Mouse (Mus musculus) lung, postnatal 4 days (tissue): Measurements from ENCODE around the gene Myh7.
"Not testable (repeated sequence)": the region's sequence is repeated elsewhere in the genome, so short reads cannot be mapped to it uniquely, and the experiment has no call there.

Experiments
- DNase-seq, 2 experiments: peaks; one replicate each; pipeline ENCODE4 v3.0.0; 2021

The Myh7 gene

GRCm38 (mm10) chr14:54967874-54968273, 26.6 kb downstream of the Myh7 start:
- no peak for DNase-seq

- no peak for DNase-seq
These were observed 28.0 kb downstream of the Myh7 start, which contains the start of gene Myh6 for GRCm38 (mm10) chr14:54966320-54966977. Gene Myh6 (minus strand): TSS chr14:54966927.

- no peak for DNase-seq
These were observed 28.8 kb downstream of the Myh7 start for GRCm38 (mm10) chr14:54965631-54966030.

- DNase-seq: no peak
These were observed 29.4 kb downstream of the Myh7 start for GRCm38 (mm10) chr14:54965044-54965443.

- DNase-seq: no peak
These were observed 30.7 kb downstream of the Myh7 start for GRCm38 (mm10) chr14:54963727-54964126.

GRCm38 (mm10) chr14:54962714-54963113, 31.7 kb downstream of the Myh7 start:
- DNase-seq: no peak

GRCm38 (mm10) chr14:54961487-54961886, 32.9 kb downstream of the Myh7 start:
- DNase-seq: no peak

- no peak for DNase-seq
These were observed 33.7 kb downstream of the Myh7 start for GRCm38 (mm10) chr14:54960769-54961168.

GRCm38 (mm10) chr14:54959853-54960613, 34.4 kb downstream of the Myh7 start:
- DNase-seq: not testable (repeated sequence)

- no peak for DNase-seq
These were observed 35.2 kb downstream of the Myh7 start for GRCm38 (mm10) chr14:54959197-54959596.

GRCm38 (mm10) chr14:54958503-54958902, 35.9 kb downstream of the Myh7 start:
- DNase-seq: no peak

GRCm38 (mm10) chr14:54956533-54956932, 37.9 kb downstream of the Myh7 start:
- DNase-seq: no peak

- no peak for DNase-seq
These were observed 38.9 kb downstream of the Myh7 start for GRCm38 (mm10) chr14:54955481-54955880.

- DNase-seq: no peak
These were observed 40.0 kb downstream of the Myh7 start for GRCm38 (mm10) chr14:54954474-54954873.

- no peak for DNase-seq
These were observed 40.7 kb downstream of the Myh7 start for GRCm38 (mm10) chr14:54953664-54954206.

GRCm38 (mm10) chr14:54951587-54951986, 42.8 kb downstream of the Myh7 start:
- no peak for DNase-seq

GRCm38 (mm10) chr14:54950493-54950892, 43.9 kb downstream of the Myh7 start:
- DNase-seq: no peak

GRCm38 (mm10) chr14:54948781-54949180, 45.6 kb downstream of the Myh7 start:
- no peak for DNase-seq

GRCm38 (mm10) chr14:54947008-54947407, 47.4 kb downstream of the Myh7 start:
- not testable (repeated sequence) for DNase-seq

GRCm38 (mm10) chr14:54945975-54946704, 48.3 kb downstream of the Myh7 start:
- no peak for DNase-seq

GRCm38 (mm10) chr14:54944939-54945338, 49.5 kb downstream of the Myh7 start:
- no peak for DNase-seq

GRCm38 (mm10) chr14:54943971-54944370, 50.5 kb downstream of the Myh7 start:
- DNase-seq: no peak

GRCm38 (mm10) chr14:54942479-54942878, 51.9 kb downstream of the Myh7 start:
- no peak for DNase-seq
